Mouse (Mus musculus) heart, postnatal 25 days (tissue): ENCODE data around the gene Aldh1a2. TPM values are rescaled to one million over a fixed set of nuclear protein-coding genes. Genes with fewer than 3 reads are reported as not detected.

Experiments used
- DNase-seq: peaks from one replicate; pipeline ENCODE4 v3.0.0; 2022; ENCODE audit warnings: low spot score
- intact Hi-C: fragments of 180-260 bp; cut with DNase I; formaldehyde crosslinking; loops from one replicate; pipeline ENCODE4 v1.15.1; 2025
- total RNA-seq, 2 experiments: library from RNA; stranded (reverse); gene quantifications; 2 replicates each; pipeline ENCODE4 v1.2.3; 2021

Gene Aldh1a2
- total RNA-seq, 2 experiments from 2014 or later = 9.5 to 12.9 TPM

DNA sequence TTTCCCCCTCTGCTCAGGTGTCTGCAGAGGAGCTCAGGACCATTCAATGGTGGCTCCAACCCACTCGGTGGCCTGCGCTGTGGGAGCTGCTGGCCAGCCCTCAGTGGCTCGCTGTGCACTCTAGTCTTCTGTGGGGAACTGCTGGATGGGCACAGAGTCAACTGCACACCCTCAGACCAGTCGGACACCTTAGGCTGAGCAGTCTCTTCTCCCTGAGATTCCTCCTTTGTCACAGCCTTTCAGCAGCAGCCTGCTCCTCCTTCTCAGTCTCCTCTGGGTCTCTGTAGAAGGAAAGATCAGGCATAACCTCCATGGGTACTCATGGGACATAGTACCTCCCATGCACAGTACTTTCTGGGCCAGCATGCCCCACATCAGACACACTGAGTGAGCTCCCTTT, 63.2 kb downstream of the Aldh1a2 start:
- intact Hi-C loops = no loop called here
- DNase-seq = no peak

- intact Hi-C loops = no loop called here
- DNase-seq = no peak
These were observed 67.6 kb downstream of the Aldh1a2 start for GRCm38 (mm10) chr9:71283156-71283555.

GRCm38 (mm10) chr9:71285231-71285630, 69.6 kb downstream of the Aldh1a2 start:
- no peak for DNase-seq
- intact Hi-C loops = no loop called here

DNA sequence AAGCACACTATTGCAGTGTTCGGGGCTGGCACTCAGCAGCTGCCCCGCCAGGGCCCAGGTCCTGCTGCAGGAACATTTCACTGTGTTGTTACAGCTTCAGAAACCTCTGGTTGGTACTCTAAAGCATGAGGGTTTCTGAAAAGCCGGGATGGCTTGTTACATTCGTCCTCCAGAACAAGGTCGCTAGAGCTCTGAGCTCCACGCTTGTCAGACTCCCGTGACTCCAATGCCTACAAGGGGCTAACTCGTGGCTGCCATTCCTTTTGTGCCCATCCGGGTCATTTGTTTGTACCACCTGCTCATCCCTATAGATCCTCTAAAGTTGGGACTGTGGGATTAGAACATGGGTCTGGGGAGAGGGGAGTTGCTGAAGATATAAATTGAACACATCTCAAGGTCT, 70.8 kb downstream of the Aldh1a2 start:
- no peak for DNase-seq
- intact Hi-C loops = no loop called here

DNA sequence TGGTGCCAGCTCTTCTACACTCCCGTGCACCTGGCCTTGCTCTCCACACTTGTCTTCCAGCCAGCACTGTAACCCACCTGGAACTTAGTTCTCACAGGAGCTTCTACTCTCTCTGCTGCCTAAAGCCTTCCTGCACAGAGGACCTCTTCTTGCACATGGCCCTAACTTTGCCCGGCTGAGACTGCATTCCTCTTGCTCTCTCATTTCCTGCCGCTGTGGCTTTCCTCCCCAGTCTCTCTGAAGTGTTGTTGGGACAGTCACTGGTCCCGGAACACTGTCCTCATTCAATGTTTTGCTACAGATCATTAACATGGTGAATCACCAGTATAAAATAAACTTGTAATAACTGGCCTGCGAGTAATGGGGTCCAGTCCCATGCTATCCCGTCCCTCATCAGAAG, 73.1 kb downstream of the Aldh1a2 start:
- intact Hi-C loops = no loop called here
- DNase-seq = no peak

- intact Hi-C loops = no loop called here
- DNase-seq = no peak
These were observed 74.2 kb downstream of the Aldh1a2 start for GRCm38 (mm10) chr9:71289810-71290209.

- DNase-seq = no peak
- intact Hi-C loops = no loop called here
These were observed 75.1 kb downstream of the Aldh1a2 start for GRCm38 (mm10) chr9:71290730-71291129.

GRCm38 (mm10) chr9:71295501-71295900, 79.9 kb downstream of the Aldh1a2 start:
- DNase-seq = no peak
- intact Hi-C loops = no loop called here

DNA sequence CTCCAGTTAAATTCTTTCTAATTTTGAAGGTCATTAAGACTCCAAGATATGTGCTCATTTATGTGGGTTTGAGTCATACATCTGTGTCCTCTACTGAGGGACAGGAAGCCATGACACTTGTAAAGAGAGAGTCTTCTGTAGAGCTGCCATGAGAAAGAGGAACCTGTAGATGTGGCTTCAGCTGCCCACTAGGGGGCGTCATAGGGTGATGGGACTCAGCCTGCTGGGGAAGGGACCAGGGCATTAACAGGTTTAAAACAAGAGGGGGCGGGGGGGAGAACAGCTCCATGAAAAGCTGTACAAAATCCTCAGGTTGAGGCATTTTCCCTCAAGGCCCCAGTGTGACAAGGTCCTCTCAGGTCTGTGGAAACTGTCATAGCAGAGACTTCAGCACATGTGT, 88.0 kb downstream of the Aldh1a2 start:
- intact Hi-C loops = no loop called here
- no peak for DNase-seq

DNA sequence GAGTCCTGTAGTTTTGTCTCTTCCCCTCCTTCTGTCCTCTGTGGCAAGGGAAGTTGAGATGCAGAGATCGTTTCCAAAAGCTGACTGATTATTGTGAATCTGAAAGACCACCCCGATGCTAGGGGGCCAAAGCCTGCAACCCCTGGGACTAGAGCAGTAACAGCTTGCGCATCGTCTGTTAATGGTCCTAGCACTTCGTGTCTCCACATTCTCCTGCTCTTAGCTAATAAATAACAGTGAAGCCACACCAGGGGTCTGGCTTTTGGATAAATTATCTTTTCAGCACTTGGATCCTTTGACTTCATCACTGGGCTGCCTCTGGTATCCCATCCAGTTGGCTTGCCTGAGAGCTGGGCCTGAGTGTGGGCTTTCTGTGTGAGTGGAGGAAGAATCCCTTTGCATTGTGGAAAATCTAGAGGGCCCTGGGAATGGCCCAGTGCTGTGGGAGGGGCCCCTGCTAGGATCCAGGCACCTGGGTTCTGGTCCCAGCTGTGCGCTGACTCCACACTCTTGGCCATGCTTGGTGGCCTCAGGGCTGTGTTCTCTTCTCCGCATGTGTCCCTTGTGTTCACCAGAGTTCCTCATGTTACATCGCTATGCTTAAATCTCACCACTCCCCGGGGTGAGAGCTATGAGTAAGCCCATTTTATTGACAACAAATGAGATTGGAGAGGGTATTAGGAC, 91.7 kb downstream of the Aldh1a2 start:
- no peak for DNase-seq
- intact Hi-C loops = no loop called here

- intact Hi-C loops = no loop called here
- DNase-seq = no peak
These were observed 100.4 kb downstream of the Aldh1a2 start for GRCm38 (mm10) chr9:71315960-71316359.

DNA sequence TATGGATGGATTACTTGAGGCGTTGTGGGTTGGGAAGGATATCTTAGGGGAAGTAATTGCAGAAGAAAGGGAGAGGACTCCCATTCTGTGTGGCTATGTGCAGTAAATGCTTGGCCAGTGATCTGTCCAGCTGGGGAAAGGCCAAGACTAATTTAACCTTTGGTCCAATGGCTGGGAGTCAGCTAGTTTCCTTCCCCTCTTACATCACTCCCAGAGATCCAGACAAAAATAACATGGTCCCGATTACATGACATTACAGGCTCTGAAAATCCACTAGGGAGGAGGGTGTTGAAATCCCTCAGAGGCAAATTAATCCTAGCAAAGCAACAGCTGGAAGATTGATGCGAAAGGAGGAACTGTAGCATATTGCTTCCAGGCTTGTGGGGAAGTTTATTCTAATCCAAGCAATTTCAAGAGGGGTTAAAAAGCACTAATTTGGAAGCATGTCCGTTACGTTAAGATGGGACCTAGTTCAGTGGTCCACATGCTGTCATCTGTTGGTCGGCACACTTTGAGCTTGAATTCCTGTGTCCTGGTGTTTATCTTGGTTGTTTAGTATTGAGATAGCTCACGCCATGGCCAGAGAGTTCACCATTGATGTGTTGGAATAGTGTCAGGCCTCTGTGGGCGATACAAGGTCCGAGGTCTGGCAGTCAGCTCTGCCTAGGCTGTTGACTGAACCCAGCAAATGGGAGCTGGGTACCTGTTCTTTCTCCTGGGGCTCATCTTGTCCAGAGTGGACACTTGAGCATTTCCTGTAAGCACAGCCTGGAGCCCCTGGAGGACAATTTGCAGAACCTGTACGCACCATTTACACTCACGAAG, 101.7 kb downstream of the Aldh1a2 start:
- peak; percentile 69 for DNase-seq
- intact Hi-C loops = no loop called here

DNA sequence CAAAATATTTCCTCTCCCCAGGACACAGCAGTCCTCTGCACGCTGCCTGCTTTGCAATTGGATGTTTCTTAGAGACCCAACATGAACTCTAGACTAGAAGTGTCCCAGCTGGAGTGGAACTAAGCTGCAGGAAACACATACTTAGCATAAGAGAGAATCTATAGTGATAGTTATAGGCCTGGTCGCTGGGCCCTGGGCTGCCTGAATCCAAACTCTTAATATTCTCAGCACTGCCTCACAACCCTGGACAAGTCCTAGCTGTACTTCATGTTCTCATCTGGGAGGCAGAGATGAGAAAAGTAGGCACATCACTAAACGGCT, 102.3 kb downstream of the Aldh1a2 start:
- DNase-seq = no peak
- intact Hi-C loops = no loop called here

DNA sequence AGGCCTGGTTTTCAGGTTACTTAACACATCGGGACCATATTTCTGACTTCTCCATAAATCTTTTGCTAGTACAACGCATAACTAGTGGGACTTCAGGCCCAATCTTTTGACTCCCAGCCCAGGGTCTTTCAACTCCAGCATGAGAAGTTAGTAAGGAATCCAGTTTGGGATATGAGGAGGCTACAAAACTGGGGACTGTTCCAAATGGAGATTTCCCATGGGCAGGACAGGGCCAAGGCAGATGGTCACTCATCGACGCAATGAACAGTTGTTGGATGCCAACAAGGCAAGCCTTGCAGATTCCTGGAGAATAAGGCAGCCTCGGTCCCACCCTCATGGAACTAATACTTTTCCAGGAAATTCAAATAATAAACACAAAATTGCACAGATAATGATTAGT, 104.2 kb downstream of the Aldh1a2 start:
- intact Hi-C loops = no loop called here

DNA sequence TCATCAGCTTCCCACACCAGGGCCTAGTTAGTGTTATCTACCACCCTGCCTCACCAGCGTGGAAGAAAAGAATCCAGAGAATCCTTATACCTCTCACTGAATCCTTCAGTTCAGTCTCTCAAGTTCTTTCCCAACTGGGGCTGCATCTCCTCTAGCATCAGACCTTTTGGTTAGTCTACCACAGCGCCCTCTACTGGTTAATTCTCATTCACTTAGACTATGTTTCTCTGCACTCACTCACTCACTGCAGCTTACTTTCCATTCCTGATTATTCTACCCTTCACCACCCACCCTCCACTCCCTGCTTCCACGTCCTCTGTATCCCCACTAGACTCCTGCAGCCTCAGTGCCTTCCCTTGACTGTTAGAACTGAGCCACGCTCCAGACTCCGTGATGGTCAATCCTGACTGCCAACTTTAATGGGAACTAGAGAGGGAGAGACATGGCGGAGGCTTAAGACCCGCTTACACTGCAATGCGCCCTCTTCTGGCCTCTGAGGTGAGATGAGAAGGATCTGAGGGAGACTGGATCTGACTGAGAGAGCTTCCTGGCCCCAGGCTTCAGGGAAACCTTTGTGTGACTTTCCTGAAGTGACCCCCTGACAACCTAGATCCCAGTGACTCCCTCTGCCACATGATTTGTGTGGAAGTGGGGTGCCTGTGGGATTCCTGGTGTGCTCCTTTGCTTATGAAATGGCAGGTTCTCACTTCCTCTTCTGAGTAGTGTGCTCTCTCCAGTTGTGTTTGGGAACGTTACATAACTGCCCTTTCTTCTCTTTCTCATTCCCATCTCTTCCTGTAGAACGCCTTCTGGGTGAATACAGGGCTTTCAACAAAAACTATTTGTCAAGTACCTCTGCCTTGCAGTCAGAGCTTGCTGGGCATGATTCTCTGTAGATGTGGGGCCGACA, 104.9 kb downstream of the Aldh1a2 start:
- no peak for DNase-seq
- intact Hi-C loops = no loop called here

More for the DNA sequence above, 104.2 kb downstream of the Aldh1a2 start:
- peak; percentile 48 for DNase-seq

DNA sequence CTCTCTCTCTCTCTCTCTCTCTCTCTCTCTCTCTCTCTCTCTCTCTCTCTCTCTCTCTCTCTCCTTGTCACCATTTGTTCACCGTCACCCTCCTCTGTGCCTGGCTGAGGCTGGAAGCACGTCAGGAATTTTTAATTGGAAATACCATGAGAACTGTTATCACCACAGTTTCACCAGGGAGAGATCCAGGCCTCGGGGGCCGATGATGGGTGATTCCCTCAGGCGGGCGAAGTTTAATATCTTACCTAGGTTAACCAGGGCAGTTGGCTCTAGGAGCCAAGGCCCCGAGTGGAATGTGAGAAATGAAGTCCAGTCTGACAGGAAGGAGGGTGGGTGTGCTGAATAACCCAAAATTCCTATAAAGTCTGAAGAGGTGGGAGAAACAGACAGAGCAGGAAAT, 105.8 kb downstream of the Aldh1a2 start:
- DNase-seq = no peak
- intact Hi-C loops = no loop called here

GRCm38 (mm10) chr9:71321871-71322270, 106.3 kb downstream of the Aldh1a2 start:
- DNase-seq = no peak

DNA sequence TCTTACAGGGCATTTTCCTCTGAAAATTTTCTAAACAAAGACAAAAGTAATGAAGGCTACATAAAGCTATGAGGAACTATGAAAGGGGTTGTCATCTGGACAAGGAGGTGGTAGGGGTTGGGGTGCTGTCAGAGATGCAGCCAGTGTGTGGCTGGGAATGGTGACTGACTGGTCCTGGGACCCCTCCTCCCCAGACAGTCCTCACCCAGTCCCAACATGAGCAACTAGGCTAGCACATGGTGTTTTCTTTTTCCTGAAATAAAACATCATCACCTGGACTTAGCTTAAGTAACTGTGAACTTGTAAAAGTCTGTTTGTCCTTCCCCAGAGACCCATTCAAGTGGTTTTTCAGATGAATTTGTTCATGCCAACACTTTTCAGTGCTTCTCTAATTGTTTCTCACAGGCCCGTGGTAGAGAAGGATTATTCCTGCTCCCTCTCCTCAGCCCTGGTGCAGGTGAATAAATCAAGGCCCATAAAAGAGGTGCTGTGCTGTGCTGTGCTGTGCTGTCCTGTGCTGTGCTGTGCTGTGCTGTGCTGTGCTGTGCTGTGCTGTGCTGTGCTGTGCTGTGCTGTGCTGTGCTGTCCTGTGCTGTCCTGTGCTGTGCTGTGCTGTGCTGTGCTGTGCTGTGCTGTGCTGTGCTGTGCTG, 107.8 kb downstream of the Aldh1a2 start:
- no peak for DNase-seq
- intact Hi-C loops = no loop called here

More at GRCm38 (mm10) chr9:71321871-71322270, 106.3 kb downstream of the Aldh1a2 start:
- intact Hi-C loops = no loop called here

- intact Hi-C loops = no loop called here
- DNase-seq = no peak
These were observed 108.5 kb downstream of the Aldh1a2 start for GRCm38 (mm10) chr9:71324060-71324459.

GRCm38 (mm10) chr9:71326261-71326660, 110.7 kb downstream of the Aldh1a2 start:
- intact Hi-C loops = no loop called here
- no peak for DNase-seq
